Mouse (Mus musculus): ENCODE data around the gene Appl2. TPM values are rescaled to one million over a fixed set of nuclear protein-coding genes. Genes with fewer than 3 reads are reported as not detected.

Gene Appl2
- polyA plus RNA-seq, 1 experiment, result 11.6 TPM

Other genes starting within 250 kb of the Appl2 start
- 71.8 TPM for gene Aldh1l2, start 114.6 kb downstream of the Appl2 start, polyA plus RNA-seq (2012; fragmentation: generic; extraction: Trizol)
- 7.2 TPM for gene Washc4, start 105.0 kb downstream of the Appl2 start, polyA plus RNA-seq (2012; fragmentation: generic; extraction: Trizol)
- not detected for gene 1500009L16Rik, start 74.1 kb upstream of the Appl2 start, polyA plus RNA-seq (2012; fragmentation: generic; extraction: Trizol)